Mouse (Mus musculus): ENCODE results near the gene Zfp579.
"Not testable (repeated sequence)": the region's sequence is repeated elsewhere in the genome, so short reads cannot be mapped to it uniquely, and the experiment has no call there.

The Zfp579 gene

DNA sequence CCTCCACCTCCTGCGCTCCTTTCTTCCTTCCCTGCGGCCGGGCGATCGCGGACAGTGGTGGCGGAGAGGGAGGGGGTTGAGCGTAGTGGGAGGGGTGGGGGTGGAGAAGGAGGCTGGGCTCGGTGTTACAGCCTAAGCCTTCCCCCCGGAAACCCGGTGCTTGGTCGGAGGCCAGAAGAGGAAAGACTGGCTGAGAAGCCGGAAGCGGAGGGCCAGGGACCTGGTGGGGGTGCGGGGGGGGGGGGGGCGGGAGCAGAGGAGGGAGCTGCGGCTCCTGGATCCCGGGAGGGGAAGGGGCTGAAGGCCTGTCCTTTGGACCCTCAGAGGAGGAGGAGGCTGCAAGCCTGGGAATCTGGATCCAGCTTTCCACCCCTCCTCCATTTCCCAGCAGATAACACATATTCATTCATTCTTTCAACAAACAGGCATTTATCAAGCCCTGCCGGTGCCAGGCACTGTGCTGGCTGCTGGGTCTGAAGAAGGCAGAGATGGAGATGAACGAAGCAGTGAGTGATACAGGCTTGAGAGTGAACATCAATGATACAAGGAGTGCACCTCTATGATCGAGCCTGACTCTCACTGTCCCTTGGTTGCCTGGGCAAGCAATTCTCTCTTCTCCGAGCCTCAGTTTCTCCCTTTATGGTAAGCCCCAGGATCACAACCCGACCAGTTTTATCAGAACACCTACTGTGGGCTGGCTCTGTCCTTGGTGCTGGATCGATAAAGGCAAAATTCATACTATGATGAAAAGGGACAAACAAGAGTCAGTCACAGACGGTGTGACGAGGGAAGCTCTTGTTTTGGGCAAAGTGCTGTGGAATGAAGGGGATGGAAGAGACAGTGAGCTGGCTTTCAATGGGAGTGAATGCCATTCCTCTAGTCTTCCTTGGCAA, at the start of gene Zfp579:
Zfp579 (minus strand) TSS at position 156 of the 893 bp plus-strand sequence.
- peak; percentile 75 to 86 for DNase-seq (ENCODE audit: low spot score in 2 of 2)

DNA sequence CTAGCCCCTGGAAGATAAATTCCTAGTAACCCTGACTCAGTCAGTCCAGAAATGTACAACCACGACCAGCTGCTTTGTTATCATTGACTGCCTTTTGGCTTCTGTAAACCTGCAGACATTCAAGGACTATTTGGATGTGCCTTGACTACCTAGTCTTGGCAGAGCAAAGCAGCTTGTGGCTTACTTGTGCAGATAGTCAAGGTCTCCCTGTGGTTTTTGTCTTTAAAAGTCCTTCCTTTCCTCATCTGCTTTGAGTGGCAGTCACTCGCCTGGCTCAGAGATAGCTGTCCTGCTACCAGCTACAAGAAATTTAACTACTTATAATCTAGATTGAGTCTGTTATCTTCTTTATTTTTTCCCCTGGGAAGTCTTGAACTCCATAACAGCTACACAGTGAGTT, 49.0 kb upstream of the Zfp579 start:
- no peak for DNase-seq (ENCODE audit: low spot score in 2 of 2)

DNA sequence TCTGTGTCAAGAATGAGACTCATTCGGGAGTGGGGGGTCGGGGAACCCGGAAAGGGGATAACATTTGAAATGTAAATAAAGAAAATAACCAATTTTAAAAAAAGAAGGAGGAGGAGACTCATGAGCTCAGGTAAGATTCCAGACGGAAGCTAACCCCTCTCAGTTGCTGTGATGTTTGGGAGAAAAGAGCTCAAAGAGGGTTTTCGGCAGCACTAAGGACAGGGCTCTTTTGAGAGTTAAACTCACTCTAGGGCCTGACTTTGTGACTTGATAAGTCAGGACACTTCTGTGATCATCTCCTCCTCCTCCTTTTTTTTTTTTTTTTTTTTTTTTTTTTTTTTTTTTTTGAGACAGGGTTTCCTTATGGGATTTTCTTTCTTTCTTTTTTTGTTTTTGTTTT, 43.0 kb upstream of the Zfp579 start:
- no peak for DNase-seq (ENCODE audit: low spot score in 2 of 2)

DNA sequence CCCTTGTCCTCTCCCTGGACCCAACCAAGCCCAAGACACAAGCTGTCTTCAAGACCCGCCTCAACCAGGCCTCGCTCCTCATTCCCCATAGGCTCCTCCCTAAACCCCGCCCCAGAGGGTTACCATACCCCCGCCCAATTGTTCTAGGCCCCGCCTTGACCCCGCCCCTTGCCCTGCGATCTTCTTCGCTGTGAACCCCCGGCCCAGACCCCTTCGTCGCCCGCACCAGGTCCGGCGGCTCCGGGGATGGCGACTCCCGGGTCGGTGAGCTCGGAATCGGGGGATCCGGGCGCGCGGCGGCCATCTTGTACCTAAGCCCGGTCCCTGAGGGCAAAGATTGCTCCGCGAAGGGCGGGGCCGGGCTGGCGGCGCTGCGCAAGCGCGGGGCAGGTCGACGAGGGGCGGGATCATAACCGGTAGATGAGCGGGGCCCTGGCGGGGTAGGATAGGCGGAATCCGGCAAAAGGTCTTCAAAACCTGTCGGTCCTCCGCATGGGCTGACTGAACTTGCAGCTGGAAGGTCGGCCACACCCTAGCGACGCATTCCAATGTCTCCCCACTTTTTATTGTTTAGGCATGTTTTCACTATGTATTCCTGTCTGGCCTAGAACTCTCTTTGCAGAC, 42.3 kb upstream of the Zfp579 start, which contains the start of gene Zfp784:
Zfp784 (minus strand) TSS at position 338 of the 624 bp plus-strand sequence.
- DNase-seq (ENCODE audit: low spot score in 2 of 2) = peak; percentile 94 to 96

DNA sequence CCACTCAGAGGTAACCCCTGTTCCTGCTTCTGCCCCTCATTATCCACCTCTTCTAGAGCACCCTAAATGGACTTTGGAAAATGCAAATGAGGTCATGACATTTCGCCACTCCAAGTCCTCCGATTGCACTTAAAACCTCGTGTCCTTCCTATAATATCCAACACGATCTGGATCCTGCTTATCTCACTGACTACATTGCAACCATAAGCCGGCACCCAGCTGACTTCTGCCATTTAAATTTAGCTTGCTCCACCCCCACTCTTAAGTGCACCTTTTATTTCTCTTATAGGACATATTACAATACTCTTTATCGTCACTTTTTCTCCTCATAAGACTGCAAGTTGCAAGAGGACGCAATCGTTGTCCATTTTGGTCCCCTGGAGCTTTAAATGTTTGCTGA, 41.5 kb upstream of the Zfp579 start:
- DNase-seq (ENCODE audit: low spot score in 2 of 2) = no peak

DNA sequence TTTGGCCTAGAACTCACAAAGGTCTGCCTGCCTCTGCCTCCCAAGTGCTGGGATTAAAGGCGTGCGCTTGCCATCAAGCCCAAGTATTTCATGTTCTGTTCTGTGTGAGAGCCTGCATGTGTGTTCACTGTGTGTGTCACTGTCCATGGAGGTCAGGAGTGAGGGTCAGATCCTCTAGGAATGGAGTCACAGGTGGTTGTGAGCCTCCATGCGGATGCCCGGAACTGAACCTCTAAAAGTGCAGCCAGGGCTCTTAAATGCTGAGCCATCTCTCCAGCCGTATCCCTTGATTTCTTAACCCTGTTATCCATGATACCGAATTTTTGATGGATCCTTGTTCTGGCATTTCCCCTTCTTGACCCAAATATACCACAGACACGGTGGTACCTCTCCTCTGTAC, 41.1 kb upstream of the Zfp579 start:
- no peak for DNase-seq (ENCODE audit: low spot score in 2 of 2)

DNA sequence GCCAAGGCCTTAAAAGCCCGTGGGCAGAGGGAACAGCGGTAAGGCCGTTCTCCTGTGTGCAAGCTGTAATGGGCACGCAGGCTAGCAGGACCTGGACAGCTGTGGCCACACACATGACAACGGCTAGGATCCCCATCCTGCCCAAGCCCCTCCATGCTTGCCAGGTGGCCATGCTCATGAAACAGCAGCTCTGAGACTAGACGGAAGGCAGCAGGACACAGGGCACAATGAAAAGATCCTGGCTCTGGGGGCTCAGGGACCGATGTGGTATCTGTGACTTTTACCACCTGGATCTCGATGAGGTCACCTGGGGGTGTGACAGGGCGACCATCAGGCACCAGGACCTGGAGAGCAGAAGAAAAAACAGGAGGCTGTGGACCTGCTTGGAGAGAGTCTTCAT, 40.2 kb upstream of the Zfp579 start:
- peak in 1 of 2 experiments; percentile 63 for DNase-seq (ENCODE audit: low spot score in 2 of 2)

DNA sequence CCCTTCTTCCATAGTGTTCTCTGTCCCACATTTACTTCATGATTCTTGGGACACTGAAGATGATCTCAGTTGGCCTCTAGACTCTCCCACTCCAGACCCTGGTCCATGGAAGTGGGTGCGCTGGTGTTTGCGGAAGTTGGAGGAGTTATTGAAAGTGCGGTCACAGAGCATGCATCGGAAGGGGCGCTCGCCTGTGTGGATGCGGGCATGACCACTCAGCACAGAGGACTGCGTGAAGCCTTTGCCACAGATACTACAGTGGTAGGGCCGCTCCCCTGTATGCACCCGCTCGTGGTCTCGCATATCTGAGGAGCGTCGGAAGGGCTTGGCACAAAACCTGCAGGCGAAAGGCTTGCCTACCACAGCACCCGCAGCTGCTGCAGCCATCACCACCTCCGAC, 39.7 kb upstream of the Zfp579 start:
- DNase-seq (ENCODE audit: low spot score in 2 of 2) = peak in 1 of 2 experiments; percentile 51

DNA sequence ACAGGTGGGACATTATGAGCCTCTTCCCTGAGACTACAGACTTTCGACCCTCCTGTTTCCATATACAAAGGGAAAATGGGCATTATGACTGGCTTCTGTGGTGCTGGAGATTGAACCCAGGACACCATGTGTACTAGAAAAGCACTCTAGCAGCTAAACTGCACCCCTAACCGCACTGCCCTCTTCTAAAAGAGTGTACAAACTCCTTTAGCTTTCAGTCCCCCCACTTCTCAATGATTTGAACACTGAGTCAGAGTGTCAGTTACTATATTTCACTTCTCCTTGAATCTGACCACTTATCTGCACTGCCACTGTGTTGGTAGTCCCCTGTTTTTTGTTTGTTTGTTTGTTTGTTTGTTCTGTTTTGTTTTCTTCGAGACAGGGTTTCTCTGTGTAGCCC, 37.9 kb upstream of the Zfp579 start, which contains the start of gene 4632433K11Rik:
4632433K11Rik (plus strand) TSS at position 301 of the 400 bp plus-strand sequence.
- no peak for DNase-seq (ENCODE audit: low spot score in 2 of 2)

DNA sequence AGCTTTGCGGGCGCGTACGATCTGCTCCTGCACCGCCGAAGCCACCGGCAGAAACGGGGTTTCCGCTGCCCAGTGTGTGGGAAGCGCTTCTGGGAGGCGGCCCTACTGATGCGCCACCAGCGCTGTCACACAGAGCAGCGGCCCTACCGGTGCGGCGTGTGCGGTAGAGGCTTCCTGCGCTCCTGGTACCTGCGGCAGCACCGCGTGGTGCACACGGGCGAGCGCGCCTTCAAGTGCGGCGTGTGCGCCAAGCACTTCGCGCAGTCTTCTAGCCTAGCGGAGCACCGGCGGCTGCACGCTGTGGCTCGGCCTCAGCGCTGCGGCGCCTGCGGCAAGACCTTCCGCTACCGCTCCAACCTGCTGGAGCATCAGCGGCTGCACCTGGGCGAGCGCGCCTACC, 35.5 kb upstream of the Zfp579 start:
- DNase-seq (ENCODE audit: low spot score in 2 of 2) = no peak

DNA sequence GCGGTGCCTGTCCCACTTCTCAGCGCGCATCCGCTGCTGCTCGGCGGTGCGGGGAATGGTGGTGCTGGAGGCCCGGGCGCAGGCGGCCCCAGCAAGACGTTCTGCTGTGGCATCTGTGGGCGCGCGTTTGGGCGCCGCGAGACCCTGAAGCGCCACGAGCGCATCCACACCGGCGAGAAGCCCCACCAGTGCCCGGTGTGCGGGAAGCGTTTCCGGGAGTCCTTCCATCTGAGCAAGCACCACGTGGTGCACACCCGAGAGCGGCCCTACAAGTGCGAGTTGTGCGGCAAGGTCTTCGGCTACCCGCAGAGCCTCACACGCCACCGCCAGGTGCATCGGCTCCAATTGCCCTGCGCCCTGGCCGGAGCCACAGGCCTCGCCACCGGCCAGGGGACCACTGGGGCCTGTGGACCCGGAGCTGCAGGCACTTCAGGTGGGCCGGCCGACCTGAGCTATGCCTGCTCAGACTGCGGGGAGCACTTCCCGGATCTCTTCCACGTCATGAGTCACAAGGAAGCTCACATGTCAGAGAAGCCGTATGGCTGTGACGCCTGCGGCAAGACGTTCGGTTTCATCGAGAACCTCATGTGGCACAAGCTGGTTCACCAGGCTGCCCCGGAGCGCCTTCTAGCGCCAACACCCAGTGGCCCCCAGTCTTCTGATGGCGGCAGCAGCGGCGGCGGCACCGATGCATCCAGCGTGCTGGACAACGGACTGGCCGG, 34.8 kb upstream of the Zfp579 start:
- DNase-seq (ENCODE audit: low spot score in 2 of 2) = no peak

DNA sequence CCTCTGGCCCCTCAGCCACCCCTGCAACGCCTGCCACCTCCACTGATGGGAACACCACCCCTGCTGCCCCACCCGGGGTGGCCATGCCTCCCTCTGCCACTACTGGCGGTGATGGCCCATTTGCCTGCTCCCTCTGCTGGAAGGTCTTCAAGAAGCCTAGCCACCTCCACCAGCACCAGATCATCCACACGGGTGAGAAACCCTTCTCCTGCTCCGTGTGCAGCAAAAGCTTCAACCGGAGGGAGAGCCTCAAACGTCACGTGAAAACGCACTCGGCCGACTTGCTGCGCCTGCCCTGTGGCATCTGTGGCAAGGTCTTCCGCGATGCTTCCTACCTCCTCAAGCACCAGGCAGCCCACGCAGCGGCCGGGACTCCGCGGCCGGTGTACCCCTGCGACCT, 34.0 kb upstream of the Zfp579 start:
- no peak for DNase-seq (ENCODE audit: low spot score in 2 of 2)

DNA sequence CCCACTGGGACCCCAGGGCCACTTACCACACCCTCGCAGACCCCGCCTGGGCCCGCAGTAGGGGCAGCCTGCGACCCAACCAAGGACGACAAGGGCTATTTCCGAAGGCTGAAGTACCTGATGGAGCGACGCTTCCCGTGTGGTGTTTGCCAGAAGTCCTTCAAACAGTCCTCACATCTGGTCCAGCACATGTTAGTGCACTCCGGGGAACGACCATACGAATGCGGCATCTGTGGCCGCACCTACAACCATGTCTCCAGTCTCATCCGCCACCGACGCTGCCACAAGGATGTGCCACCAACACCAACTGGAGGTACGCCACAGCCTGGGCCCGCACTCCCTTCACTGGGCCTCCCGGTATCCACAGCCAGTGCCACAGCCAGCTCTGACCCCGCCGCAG, 33.6 kb upstream of the Zfp579 start:
- no peak for DNase-seq (ENCODE audit: low spot score in 2 of 2)

DNA sequence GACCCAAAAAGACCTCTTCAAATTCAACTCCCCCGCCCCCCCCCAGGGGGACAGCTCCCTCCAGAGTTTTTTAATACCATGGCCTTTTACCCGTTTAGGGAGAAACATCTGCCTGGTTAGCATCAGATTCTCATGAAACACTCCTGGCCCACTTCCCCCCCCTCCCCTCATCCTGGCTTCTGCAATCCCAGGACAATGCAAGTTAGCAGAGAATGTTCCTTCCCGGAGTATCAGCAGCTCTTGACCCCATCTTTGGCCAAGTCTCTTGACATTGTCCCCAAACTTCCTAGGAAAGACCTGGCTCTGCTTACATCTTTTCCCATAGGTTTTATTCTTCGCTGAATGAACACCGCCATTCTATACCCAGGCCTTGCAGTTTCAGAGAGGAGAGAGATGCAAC, 25.2 kb upstream of the Zfp579 start:
- no peak for DNase-seq (ENCODE audit: low spot score in 2 of 2)

DNA sequence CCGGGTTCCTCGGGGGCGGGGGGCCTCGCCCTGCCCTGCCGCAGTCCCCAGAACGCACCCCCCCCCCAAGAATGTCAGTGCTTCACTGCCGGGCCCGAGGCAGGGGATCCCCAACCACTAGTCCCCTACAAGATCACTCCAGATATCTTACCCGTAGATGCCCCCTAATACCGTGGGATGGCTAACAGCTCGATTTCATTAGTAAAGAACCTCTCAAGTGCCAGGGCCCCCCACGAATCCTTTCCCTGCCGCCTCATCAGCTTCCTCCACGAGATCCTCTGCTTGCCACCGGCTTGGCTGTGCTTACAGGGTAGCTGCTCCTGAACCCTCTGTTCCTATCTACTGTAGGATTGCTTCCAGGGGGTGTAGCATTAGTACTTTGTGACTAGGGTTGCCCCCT, 24.7 kb upstream of the Zfp579 start:
- DNase-seq (ENCODE audit: low spot score in 2 of 2) = peak in 1 of 2 experiments; percentile 73

DNA sequence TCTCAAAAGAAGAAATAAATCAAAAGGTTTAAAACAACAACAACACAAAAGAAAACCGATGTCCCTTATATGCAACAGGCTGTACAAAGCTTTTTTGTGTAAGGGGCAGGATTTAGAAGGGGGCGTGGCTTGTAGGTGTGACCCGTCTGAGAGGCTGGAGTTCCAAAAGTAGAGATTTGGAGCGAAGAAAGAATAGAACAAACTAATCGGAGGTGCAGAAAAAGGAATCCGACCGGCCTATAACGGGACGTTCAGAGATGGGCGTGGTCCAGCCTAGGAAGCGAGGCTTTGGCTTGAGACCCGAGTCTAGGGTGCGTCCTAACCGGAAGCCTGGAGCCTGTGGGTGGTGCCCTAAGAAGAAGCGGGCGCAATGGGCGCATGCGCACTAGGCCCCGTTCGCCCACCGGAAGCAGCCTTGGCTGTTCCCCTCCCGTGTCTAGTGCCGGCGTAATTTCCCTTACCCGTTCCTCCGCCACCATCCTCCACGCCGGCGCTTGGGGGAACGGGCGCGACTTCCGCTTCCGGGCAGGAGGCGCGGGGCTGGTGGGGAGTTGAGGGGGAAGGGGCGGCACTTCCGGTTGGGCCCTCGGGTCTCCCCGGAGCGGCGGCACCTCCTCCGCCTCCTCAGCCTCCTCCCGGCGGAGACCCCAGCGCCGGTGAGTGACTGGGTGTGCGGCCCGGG, 24.2 kb upstream of the Zfp579 start, which contains the start of the genes Zfp865 and Ccdc106:
Zfp865 (plus strand) TSS at position 377 of the 682 bp plus-strand sequence.
Ccdc106 (plus strand) TSS at position 554 of the 682 bp plus-strand sequence.
- DNase-seq (ENCODE audit: low spot score in 2 of 2) = peak; percentile 98 to 99

DNA sequence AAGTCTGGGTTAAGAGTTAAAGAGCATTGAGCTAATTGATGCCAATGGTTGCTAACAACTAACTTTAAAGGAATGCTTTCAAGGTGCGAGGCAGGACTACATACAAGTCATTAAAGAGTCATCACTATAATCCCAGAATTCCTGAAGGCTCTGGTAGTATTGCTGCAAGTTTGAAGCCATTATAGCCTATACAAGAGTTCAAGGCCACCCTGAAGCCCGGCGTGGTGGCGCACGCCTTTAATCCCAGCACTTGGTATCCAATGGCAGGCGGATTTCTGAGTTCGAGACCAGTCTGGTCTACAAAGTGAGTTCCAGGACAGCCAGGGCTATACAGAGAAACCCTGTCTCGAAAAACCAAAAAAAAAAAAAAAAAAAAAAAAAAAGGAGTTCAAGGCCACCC, 23.6 kb upstream of the Zfp579 start:
- not testable (repeated sequence) for DNase-seq (ENCODE audit: low spot score in 2 of 2)

DNA sequence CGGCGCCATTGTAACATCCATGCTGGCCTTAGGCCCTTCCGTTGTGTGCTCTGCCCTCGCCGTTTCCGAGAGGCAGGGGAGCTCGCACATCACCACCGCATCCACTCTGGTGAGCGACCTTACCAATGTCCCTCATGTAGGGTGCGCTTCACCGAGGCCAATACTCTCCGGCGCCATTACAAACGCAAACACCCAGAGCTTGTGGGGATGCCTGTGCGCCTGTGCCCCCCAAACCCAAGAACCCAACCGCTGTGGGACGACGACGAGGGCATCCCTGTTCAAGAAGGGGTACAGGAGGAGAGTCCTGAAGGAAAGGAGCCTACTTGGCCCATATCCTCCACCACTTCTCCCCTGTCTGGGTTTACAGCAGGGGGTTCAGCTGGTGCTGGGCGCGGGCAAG, 22.0 kb upstream of the Zfp579 start:
- DNase-seq (ENCODE audit: low spot score in 2 of 2) = no peak

DNA sequence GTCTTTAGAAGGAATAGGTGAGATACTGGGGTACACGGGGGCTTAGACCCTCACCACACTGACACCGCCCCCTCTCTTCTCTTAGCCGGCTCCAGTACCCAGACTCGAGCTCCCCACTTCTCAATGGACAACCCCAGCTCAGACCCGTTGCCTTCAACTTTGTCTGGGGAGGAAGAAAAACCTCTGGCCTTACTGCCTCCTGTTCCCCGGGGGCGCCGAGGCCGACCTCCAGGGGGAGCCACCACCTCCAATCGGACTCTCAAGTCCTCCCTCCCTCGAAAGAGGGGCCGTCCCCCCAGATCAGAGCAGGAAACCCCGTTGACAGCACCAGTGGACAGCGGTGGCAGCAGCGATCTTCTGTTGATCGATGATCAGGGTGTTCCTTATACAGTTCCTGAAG, 21.4 kb upstream of the Zfp579 start:
- peak in 1 of 2 experiments; percentile 72 for DNase-seq (ENCODE audit: low spot score in 2 of 2)

DNA sequence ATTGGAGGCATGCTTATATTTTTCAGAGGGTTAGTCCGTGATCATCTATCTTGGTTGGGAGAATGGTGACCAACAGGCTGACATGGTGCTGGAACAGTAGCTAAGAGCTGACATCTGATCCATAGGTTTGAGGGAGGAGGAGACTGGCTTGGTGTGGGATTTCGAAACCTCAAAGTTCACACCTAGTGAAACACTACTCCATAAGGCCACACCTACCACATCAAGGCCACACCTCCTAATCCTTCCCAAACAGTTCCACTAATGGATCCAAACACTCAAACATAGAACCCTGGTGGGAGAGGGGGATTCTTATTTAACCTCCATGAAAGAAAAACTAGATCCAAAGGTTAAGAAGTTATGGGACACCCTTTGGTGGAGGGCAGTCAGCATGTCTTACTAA, 21.0 kb upstream of the Zfp579 start:
- no peak for DNase-seq (ENCODE audit: low spot score in 2 of 2)

DNA sequence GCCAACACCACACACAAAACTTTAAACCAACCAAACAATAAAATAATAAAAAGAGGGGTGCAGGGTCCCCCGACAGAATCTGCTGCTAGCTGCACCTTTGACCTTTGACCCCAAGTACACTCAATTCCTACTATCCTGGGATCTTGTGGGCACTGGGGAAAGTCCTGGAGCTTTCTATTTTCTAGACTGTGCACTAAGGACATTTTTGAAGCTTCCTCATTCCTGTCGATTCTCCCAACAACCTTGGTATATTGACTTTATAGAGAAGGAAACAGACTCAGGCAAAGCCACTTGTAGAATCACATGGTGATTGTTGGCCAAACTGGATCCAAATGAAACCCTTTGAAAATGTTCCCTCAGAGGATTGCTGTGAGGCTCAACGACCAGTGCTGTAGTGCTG, 20.1 kb upstream of the Zfp579 start:
- no peak for DNase-seq (ENCODE audit: low spot score in 2 of 2)

Measured in spleen, postnatal 4 days (tissue).